Mouse (Mus musculus) cortical plate, adult 2 months (tissue): ENCODE measurements around the gene Hspa12a.

ENCODE experiments used
- CTCF ChIP-seq: fragments of 200-500 bp; IDR thresholded peaks from 2 replicates; pipeline ENCODE4 v1.5.1; 2011; ENCODE audit warnings: mild to moderate bottlenecking, control low read depth, low read length; ENCODE audit not compliant: insufficient read depth; ENCODE audit errors: extremely low read depth
- POLR2A ChIP-seq: fragments of 200-500 bp; IDR thresholded peaks from 2 replicates; pipeline ENCODE4 v1.6.1; 2011; ENCODE audit warnings: mild to moderate bottlenecking, low read length, control low read depth; ENCODE audit not compliant: insufficient read depth; ENCODE audit errors: extremely low read depth

DNA sequence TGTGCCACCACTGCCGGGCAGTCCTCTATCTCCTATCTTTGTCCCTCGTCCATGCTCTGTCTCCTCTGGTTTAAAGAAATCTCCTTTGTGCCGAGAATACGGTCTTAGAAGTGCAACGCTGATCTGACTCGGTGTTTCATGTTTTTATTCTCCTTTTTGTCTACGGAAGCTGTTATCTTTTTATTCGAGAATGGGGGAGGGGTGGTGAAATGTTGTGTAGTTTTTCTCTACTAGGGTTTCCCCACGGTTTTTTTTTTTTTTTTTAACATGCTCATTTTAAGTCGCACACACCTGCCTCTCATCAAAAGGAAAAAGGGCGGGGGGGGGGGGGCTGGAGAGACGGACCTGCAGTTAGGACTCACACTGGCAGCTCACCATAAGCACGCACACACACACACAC is 8.8 kb upstream of the Hspa12a start:
- TF ChIP-seq POLR2A (no peak), CTCF (no peak)
